Mouse (Mus musculus) cerebellum, adult 2 months (tissue): ENCODE data around the gene Ppm1m. TPM values are rescaled to one million over a fixed set of nuclear protein-coding genes. Genes with fewer than 3 reads are reported as not detected.

ENCODE experiments used
- DNase-seq, 2 experiments: peaks; one replicate each; pipeline ENCODE4 v3.0.0; 2021
- H3K27ac ChIP-seq: fragments of 200-500 bp; 2 replicates; pipeline ENCODE4 v1.5.1; 2012; ENCODE audit warnings: low read length, control low read depth, inconsistent platforms; ENCODE audit not compliant: insufficient read depth
- H3K27me3 ChIP-seq: fragments of 200-500 bp; 2 replicates; pipeline ENCODE4 v1.6.1; 2012; ENCODE audit warnings: inconsistent platforms, mild to moderate bottlenecking, low read length, moderate library complexity; ENCODE audit not compliant: control insufficient read depth, insufficient read depth
- H3K4me1 ChIP-seq: fragments of 200-500 bp; 2 replicates; pipeline ENCODE4 v1.6.1; 2011; ENCODE audit warnings: low read length; ENCODE audit not compliant: control insufficient read depth, insufficient read depth
- H3K4me3 ChIP-seq: fragments of 200-500 bp; replicated peaks from 2 replicates; pipeline ENCODE3; 2011; ENCODE audit warnings: mild to moderate bottlenecking, low read depth, low read length, control low read depth; ENCODE audit not compliant: insufficient read depth
- CTCF ChIP-seq: fragments of 200-500 bp; IDR thresholded peaks from 2 replicates; pipeline ENCODE4 v1.5.1; 2011; ENCODE audit warnings: low read depth, mild to moderate bottlenecking, control low read depth, low read length, moderate library complexity, borderline replicate concordance; ENCODE audit not compliant: insufficient read depth
- POLR2A ChIP-seq: fragments of 200-500 bp; IDR thresholded peaks from 2 replicates; pipeline ENCODE4 v1.6.1; 2011; ENCODE audit warnings: low read length, control low read depth, borderline replicate concordance; ENCODE audit not compliant: insufficient read depth
- WGBS: fragments of 180-500 bp; shearing (Covaris S2); methylation state at CpG from one replicate; pipeline ENCODE4 v1.1.7; 2018; 5-methylcytosine and 5-hydroxymethylcytosine counted together
- polyA plus RNA-seq: library from polyadenylated mRNA; depleted of rRNA; stranded (reverse); fragments of >200 nt; gene quantifications from 2 replicates; pipeline ENCODE4 v1.2.3, GENCODE M21; 2012

Ppm1m gene
- polyA plus RNA-seq, 1 experiment: 38.9 TPM

GRCm38 (mm10) chr9:106226151-106226682 is 26.7 kb upstream of the Ppm1m start:
- no peak for TF ChIP-seq CTCF
- TF ChIP-seq POLR2A: no peak
- 0 out of 2 replicates have a peak, but pooled peaks cover 4% of the 10 kb centered on the region for H3K4me1 ChIP-seq
- WGBS: 10% methylated on average over 34 of the region's 34 CpGs
- H3K27me3 ChIP-seq: no peaks in the 10 kb centered on the region
- H3K27ac ChIP-seq: no peak overlapping the region
- H3K4me3 ChIP-seq: peak overlapping the region; percentile 55
- peak; percentile 32 to 45 for DNase-seq

DNA sequence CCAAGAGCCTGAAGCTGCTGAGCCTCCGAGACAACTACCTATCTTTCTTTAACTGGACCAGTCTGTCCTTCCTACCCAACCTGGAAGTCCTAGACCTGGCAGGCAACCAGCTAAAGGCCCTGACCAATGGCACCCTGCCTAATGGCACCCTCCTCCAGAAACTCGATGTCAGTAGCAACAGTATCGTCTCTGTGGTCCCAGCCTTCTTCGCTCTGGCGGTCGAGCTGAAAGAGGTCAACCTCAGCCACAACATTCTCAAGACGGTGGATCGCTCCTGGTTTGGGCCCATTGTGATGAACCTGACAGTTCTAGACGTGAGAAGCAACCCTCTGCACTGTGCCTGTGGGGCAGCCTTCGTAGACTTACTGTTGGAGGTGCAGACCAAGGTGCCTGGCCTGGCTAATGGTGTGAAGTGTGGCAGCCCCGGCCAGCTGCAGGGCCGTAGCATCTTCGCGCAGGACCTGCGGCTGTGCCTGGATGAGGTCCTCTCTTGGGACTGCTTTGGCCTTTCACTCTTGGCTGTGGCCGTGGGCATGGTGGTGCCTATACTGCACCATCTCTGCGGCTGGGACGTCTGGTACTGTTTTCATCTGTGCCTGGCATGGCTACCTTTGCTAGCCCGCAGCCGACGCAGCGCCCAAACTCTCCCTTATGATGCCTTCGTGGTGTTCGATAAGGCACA is 26.1 kb upstream of the Ppm1m start:
- Histone ChIP-seq H3K4me1 (0 out of 2 replicates have a peak, but pooled peaks cover 4% of the 10 kb centered on the region), H3K27ac (no peak overlapping the region), H3K4me3 (peak overlapping the region; percentile 55), H3K27me3 (no peaks in the 10 kb centered on the region)
- TF ChIP-seq POLR2A: no peak
- TF ChIP-seq CTCF: no peak
- WGBS: 55% methylated on average over 24 of the region's 24 CpGs
- DNase-seq: no peak

DNA sequence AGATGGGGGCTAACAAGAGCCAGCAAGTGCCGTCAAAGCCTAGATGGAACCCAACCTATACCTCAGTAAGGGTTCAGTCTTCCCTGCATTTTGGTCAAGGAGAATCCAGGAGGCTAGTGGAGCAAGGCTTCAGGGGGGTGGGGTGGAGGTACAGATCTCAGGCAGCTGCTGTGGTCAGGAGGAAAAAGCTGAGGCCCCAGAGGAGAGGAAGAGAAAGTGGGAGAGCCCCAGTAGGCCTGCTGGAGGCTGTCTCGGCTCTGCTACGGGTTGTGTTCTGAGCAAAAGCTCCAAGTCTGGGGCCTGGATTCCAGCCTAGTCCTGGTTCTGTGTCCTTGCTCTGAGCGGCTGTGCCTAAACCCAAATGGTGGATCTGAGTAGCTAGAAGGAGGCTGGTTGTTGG is 23.4 kb upstream of the Ppm1m start:
- TF ChIP-seq POLR2A: no peak
- TF ChIP-seq CTCF: no peak
- no peak for DNase-seq
- Histone ChIP-seq H3K4me1 (0 out of 2 replicates have a peak, but pooled peaks cover 4% of the 10 kb centered on the region), H3K4me3 (no peak overlapping the region), H3K27me3 (no peaks in the 10 kb centered on the region), H3K27ac (no peak overlapping the region)
- 94% methylated on average over 4 of the region's 4 CpGs for WGBS

- no peak for TF ChIP-seq CTCF
- TF ChIP-seq POLR2A: no peak
- H3K4me1 ChIP-seq: 0 out of 2 replicates have a peak, but pooled peaks cover 4% of the 10 kb centered on the region
- no peaks in the 10 kb centered on the region for H3K27me3 ChIP-seq
- H3K4me3 ChIP-seq: no peak within 1 kb of the TSS
- no peak within 1 kb of the TSS for H3K27ac ChIP-seq
- no peak for DNase-seq
- WGBS: 70% methylated on average over 4 of the region's 4 CpGs
Measured at GRCm38 (mm10) chr9:106222261-106222851, 22.8 kb upstream of the Ppm1m start, which contains the start of gene Tlr9. Tlr9 (plus strand) TSS chr9:106222598.

- DNase-seq: no peak
- WGBS: 67% methylated on average over 8 of the region's 8 CpGs
- TF ChIP-seq CTCF: no peak
- TF ChIP-seq POLR2A: no peak
- no peak overlapping the region for H3K4me3 ChIP-seq
- no peak overlapping the region for H3K27ac ChIP-seq
- H3K4me1 ChIP-seq: no peaks in the 10 kb centered on the region
- H3K27me3 ChIP-seq: no peaks in the 10 kb centered on the region
Measured at GRCm38 (mm10) chr9:106220894-106221523, 21.5 kb upstream of the Ppm1m start.

GRCm38 (mm10) chr9:106216971-106217370 is 17.4 kb upstream of the Ppm1m start:
- TF ChIP-seq POLR2A: no peak
- no peak for TF ChIP-seq CTCF
- Histone ChIP-seq H3K27ac (no peak overlapping the region), H3K4me1 (peaks cover 3% of the 10 kb centered on the region; the same call in 1 of the 2 replicates), H3K4me3 (no peak overlapping the region), H3K27me3 (no peaks in the 10 kb centered on the region)
- WGBS: 84% methylated on average over 7 of the region's 7 CpGs
- DNase-seq: no peak

DNA sequence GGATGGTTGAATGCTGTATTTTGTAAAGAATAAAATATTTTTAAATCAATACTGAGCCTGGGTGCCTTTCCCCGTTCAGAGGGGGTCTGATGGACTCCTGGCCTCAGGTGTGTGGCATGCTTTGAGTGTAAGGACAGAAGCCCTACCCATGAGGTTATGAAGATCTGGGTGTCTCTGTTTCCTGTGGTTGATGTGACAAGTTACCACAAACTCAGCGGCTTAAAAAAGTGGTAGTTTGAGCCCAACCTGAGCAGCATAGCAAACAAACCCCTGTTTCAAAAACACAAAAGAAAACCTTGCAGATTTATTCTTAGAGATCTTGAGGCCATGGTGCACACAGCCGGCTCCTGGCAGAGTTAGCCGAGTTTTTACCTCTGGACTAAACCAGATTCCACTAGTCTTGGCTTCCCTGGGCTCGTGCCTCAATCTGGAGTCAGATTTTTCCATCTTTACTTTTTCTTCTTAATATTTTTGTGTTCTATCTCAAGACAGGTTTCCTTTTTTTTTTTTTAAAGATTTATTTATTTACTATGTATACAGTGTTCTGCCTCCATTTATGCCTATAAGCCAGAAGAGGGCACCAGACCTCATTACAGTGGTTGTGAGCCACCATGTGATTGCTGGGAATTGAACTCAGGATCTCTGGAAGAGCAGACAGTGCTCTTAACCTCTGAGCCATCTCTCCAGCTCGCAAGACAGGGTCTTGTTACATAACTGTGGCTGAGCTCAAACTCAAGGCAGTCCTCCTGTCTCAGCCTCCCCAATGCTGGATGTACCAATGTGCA is 16.0 kb upstream of the Ppm1m start:
- 81% methylated on average over 6 of the region's 6 CpGs for WGBS
- no peak for DNase-seq
- H3K4me1 ChIP-seq: peaks cover 9% of the 10 kb centered on the region; the same call in 1 of the 2 replicates
- no peaks in the 10 kb centered on the region for H3K27me3 ChIP-seq
- H3K4me3 ChIP-seq: no peak overlapping the region
- TF ChIP-seq POLR2A (no peak), CTCF (no peak)
- H3K27ac ChIP-seq: no peak overlapping the region
